Mouse (Mus musculus): ENCODE results near the gene Pcx. TPM values are rescaled to one million over a fixed set of nuclear protein-coding genes. Genes with fewer than 3 reads are reported as not detected.

Gene Pcx
- polyA plus RNA-seq, 2 experiments = 16.4 to 25.6 TPM

- Histone ChIP-seq H3K27me3 (ENCODE audit: control insufficient read depth, insufficient read depth, low read length) (no peaks in the 10 kb centered on the region), H3K27ac (no peak overlapping the region), H3K9ac (replicated peaks) (no peak overlapping the region), H3K36me3 (replicated peaks; ENCODE audit: control insufficient read depth, insufficient read depth, low read depth) (no peaks in the 10 kb centered on the region), H3K4me1 (replicated peaks; ENCODE audit: control insufficient read depth in 2 of 2, insufficient read depth in 2 of 2, low read length in 1 of 2) (no peaks in the 10 kb centered on the region; a peak in 1 of 4 replicates), H3K9me3 (ENCODE audit: control insufficient read depth, low read length) (no peaks in the 10 kb centered on the region; the same call in 1 of the 2 replicates), H3K4me2 (ENCODE audit: low read depth) (no peak overlapping the region), H3K4me3 (ENCODE audit: insufficient read depth in 1 of 2, low read depth in 2 of 2, low read length in 2 of 2) (no peak overlapping the region)
- no peak for DNase-seq (ENCODE audit: low read depth in 3 of 3, low spot score in 3 of 3)
- no peak for ATAC-seq (ENCODE audit: insufficient read depth)
- TF ChIP-seq EP300 (IDR thresholded peaks at IDR 0.05; ENCODE audit: low read depth) = no peak
- no peak for TF ChIP-seq CTCF (IDR thresholded peaks at IDR 0.05; ENCODE audit: low read depth)
- WGBS (ENCODE audit: insufficient replicate concordance) = 78% methylated on average over 3 of the region's 3 CpGs
Observed at GRCm38 (mm10) chr19:4540992-4541391, 30.7 kb downstream of the Pcx start.

GRCm38 (mm10) chr19:4542081-4542480 lies 31.8 kb downstream of the Pcx start:
- DNase-seq (ENCODE audit: low read depth in 3 of 3, low spot score in 3 of 3) = no peak
- Histone ChIP-seq H3K27ac (no peak overlapping the region), H3K4me1 (replicated peaks; ENCODE audit: control insufficient read depth in 2 of 2, insufficient read depth in 2 of 2, low read length in 1 of 2) (peaks cover 0 to 5% of the 10 kb centered on the region in 2 experiments; a peak in 2 of 4 replicates)

GRCm38 (mm10) chr19:4545091-4545490 lies 34.8 kb downstream of the Pcx start:
- ATAC-seq (ENCODE audit: insufficient read depth) (no peak), DNase-seq (ENCODE audit: low read depth in 3 of 3, low spot score in 3 of 3) (no peak)
- Histone ChIP-seq H3K9me3 (ENCODE audit: control insufficient read depth, low read length) (no peaks in the 10 kb centered on the region; the same call in 1 of the 2 replicates), H3K27ac (no peak overlapping the region), H3K4me1 (replicated peaks; ENCODE audit: control insufficient read depth in 2 of 2, insufficient read depth in 2 of 2, low read length in 1 of 2) (peaks cover 0 to 6% of the 10 kb centered on the region in 2 experiments; a peak in 3 of 4 replicates), H3K4me2 (ENCODE audit: low read depth) (no peak overlapping the region), H3K4me3 (ENCODE audit: insufficient read depth in 1 of 2, low read depth in 2 of 2, low read length in 2 of 2) (no peak overlapping the region), H3K27me3 (ENCODE audit: control insufficient read depth, insufficient read depth, low read length) (no peaks in the 10 kb centered on the region), H3K9ac (replicated peaks) (no peak overlapping the region), H3K36me3 (replicated peaks; ENCODE audit: control insufficient read depth, insufficient read depth, low read depth) (no peaks in the 10 kb centered on the region)
- WGBS (ENCODE audit: insufficient replicate concordance) = 62% methylated on average over 4 of the region's 4 CpGs
- TF ChIP-seq EP300 (IDR thresholded peaks at IDR 0.05; ENCODE audit: low read depth) = no peak
- TF ChIP-seq CTCF (IDR thresholded peaks at IDR 0.05; ENCODE audit: low read depth) = no peak

More at GRCm38 (mm10) chr19:4542081-4542480, 31.8 kb downstream of the Pcx start:
- H3K9me3 ChIP-seq (ENCODE audit: control insufficient read depth, low read length) = no peaks in the 10 kb centered on the region; the same call in 1 of the 2 replicates
- H3K36me3 ChIP-seq (replicated peaks; ENCODE audit: control insufficient read depth, insufficient read depth, low read depth) = no peaks in the 10 kb centered on the region
- no peaks in the 10 kb centered on the region for H3K27me3 ChIP-seq (ENCODE audit: control insufficient read depth, insufficient read depth, low read length)
- no peak overlapping the region for H3K4me2 ChIP-seq (ENCODE audit: low read depth)
- H3K4me3 ChIP-seq (ENCODE audit: insufficient read depth in 1 of 2, low read depth in 2 of 2, low read length in 2 of 2) = no peak overlapping the region
- no peak for TF ChIP-seq EP300 (IDR thresholded peaks at IDR 0.05; ENCODE audit: low read depth)
- no peak for TF ChIP-seq CTCF (IDR thresholded peaks at IDR 0.05; ENCODE audit: low read depth)
- no peak for ATAC-seq (ENCODE audit: insufficient read depth)
- no peak overlapping the region for H3K9ac ChIP-seq (replicated peaks)

GRCm38 (mm10) chr19:4545841-4546240 lies 35.6 kb downstream of the Pcx start:
- no peaks in the 10 kb centered on the region for H3K27me3 ChIP-seq (ENCODE audit: control insufficient read depth, insufficient read depth, low read length)
- no peaks in the 10 kb centered on the region for H3K9me3 ChIP-seq (ENCODE audit: control insufficient read depth, low read length)
- DNase-seq (ENCODE audit: low read depth in 3 of 3, low spot score in 3 of 3) (no peak), ATAC-seq (ENCODE audit: insufficient read depth) (no peak)
- no peak overlapping the region for H3K4me2 ChIP-seq (ENCODE audit: low read depth)
- TF ChIP-seq CTCF (IDR thresholded peaks at IDR 0.05; ENCODE audit: low read depth) (no peak), EP300 (IDR thresholded peaks at IDR 0.05; ENCODE audit: low read depth) (no peak)
- 86% methylated on average over 6 of the region's 6 CpGs for WGBS (ENCODE audit: insufficient replicate concordance)
- no peak overlapping the region for H3K9ac ChIP-seq (replicated peaks)
- H3K4me3 ChIP-seq (ENCODE audit: insufficient read depth in 1 of 2, low read depth in 2 of 2, low read length in 2 of 2) = no peak overlapping the region
- H3K27ac ChIP-seq = no peak overlapping the region
- no peaks in the 10 kb centered on the region for H3K36me3 ChIP-seq (replicated peaks; ENCODE audit: control insufficient read depth, insufficient read depth, low read depth)
- H3K4me1 ChIP-seq (replicated peaks; ENCODE audit: control insufficient read depth in 2 of 2, insufficient read depth in 2 of 2, low read length in 1 of 2) = peaks cover 0 to 6% of the 10 kb centered on the region in 2 experiments; a peak in 3 of 4 replicates

GRCm38 (mm10) chr19:4547801-4548200 lies 37.5 kb downstream of the Pcx start:
- no peak for ATAC-seq (ENCODE audit: insufficient read depth)
- no peak overlapping the region for H3K4me2 ChIP-seq (ENCODE audit: low read depth)
- no peak overlapping the region for H3K27ac ChIP-seq
- no peaks in the 10 kb centered on the region for H3K27me3 ChIP-seq (ENCODE audit: control insufficient read depth, insufficient read depth, low read length)
- H3K9me3 ChIP-seq (ENCODE audit: control insufficient read depth, low read length) = no peaks in the 10 kb centered on the region
- TF ChIP-seq CTCF (IDR thresholded peaks at IDR 0.05; ENCODE audit: low read depth) (no peak), EP300 (IDR thresholded peaks at IDR 0.05; ENCODE audit: low read depth) (no peak)
- peaks cover 0 to 10% of the 10 kb centered on the region in 2 experiments; a peak in 3 of 4 replicates for H3K4me1 ChIP-seq (replicated peaks; ENCODE audit: control insufficient read depth in 2 of 2, insufficient read depth in 2 of 2, low read length in 1 of 2)
- no peaks in the 10 kb centered on the region for H3K36me3 ChIP-seq (replicated peaks; ENCODE audit: control insufficient read depth, insufficient read depth, low read depth)
- 71% methylated on average over 6 of the region's 6 CpGs for WGBS (ENCODE audit: insufficient replicate concordance)
- no peak overlapping the region for H3K4me3 ChIP-seq (ENCODE audit: insufficient read depth in 1 of 2, low read depth in 2 of 2, low read length in 2 of 2)
- no peak for DNase-seq (ENCODE audit: low read depth in 3 of 3, low spot score in 3 of 3)
- no peak overlapping the region; the same call in 1 of the 2 replicates for H3K9ac ChIP-seq (replicated peaks)

Data from liver, embryonic 14.5 days (tissue).